Mouse (Mus musculus) layer of hippocampus, postnatal 36 days (tissue): ENCODE measurements at regions not wholly inside any gene's neighbourhood (a gene's known extent, or its start where the extent isn't known, plus 50 kb on each side); places are given as distances from the start of the nearest gene placed in this dataset.

Source experiments
- DNase-seq, 2 experiments: peaks; one replicate each; pipeline ENCODE4 v3.0.0; 2022

DNA sequence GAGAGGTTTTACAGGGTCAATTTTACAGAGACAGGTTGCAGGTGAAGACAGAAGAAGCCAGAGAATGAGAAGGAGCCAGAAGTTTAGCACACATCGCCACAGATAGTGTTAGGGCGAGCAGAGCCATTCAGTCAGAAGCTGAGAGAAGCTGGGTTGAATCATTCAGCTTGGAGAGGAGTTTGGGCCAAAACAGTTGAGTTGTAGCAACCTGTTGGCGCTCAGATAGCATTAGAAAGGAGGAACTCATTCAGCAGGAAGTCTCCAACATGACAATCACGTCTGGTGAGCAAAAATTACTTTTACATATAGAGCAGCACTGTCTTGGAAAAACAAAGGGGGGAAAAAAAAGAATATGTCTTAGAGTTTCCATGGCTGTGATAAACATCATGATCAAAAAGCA, 53.2 kb downstream of the Fam43a start:
- no peak for DNase-seq

DNA sequence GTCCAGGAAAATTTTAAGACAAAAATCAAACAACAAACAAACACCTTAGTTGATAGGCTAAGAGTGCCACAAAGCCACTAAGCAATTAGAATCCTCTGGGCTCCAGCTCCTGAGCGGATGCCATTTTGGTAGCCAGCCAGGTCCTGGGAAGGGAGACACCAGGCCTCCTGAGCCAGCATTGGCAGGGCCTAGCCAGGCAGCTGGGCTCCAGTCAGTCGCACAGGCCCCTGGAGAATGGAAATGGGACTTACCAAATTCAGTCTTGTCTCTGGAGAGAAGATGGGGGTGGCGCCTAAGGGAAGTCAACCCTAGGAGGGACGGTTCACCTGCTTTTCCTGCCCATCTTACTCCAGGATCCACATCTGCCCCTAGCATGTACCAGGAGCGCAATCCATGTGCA, 54.3 kb downstream of the Fam43a start:
- DNase-seq: peak; percentile 62 to 64

DNA sequence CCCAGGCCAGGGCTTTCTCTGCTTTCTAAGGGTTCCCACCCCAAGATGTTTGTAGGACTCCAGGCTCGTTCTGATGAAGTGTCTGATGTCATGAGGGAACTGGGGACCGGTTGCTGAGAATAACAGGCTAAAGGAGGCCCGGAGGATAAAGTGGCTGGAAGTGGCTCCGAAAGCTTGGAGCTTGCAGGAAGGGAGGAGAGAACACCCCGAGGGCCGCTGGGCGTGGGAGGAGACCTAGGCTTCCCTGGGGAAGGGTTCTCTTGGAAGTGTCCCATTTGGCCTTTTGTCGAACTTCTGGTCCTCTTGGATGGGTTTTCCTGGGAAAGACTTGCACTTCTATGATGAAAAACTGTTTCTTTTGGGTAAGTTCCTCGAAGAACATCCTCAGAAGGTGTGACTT, 54.7 kb downstream of the Fam43a start:
- DNase-seq: no peak

DNA sequence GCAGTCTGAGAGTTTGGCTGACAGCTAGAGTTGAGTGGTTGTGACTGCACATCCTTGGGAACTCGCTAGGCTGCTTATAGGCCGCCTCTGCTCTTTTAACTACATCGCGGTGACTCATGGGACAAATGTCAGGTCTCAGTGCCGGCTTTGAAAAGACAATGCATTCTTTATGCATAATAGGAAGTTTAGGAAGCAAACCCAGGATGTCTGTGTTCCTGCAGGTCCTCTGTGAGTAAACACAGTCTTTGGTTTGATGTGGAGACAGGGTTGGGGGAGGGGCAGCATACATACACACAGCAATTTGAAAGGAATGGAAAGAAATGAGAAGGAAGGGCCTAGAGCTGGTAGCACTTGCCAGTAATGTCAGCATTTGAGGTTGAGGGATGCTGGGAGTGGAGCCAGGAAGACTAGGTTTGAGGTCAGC, 56.3 kb downstream of the Fam43a start:
- no peak for DNase-seq

DNA sequence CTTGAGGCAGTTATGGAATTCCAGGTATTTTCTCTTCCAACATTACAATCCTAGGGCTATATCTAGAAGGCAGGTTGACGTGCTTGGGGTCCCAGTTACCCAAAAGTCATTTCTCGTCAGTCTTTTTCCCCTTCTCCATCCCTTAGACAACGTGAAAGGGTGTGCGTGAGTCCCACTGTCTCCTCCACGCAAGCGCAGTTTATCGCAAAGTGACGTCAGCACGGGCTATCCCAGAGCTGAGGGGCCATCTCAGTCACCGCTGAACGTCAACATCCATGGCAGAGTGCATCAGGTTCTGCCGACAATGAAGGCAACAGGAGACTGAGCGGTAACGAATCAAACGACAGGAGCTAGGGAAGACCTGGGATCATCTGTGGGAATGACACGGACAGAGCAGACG, 57.4 kb downstream of the Fam43a start:
- no peak for DNase-seq

DNA sequence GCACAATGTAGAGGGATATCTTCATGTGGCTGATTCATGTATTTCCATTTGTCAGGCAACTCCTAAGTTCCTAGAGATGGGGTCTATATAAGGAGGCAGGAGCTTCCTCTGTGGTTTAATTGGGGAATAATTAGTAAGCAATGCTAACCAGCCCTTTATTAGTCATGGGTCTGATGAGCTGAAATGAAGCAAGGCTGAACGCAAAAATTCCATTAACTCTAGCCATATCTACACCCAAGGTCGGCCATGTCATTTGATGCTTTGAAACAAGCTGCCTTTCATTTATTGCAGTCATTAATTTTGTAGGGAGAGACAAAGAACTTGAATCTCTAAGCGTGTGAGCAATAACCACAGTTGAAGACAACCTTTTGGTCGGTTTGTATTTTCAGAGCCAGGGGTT, 59.4 kb downstream of the Fam43a start:
- no peak for DNase-seq

DNA sequence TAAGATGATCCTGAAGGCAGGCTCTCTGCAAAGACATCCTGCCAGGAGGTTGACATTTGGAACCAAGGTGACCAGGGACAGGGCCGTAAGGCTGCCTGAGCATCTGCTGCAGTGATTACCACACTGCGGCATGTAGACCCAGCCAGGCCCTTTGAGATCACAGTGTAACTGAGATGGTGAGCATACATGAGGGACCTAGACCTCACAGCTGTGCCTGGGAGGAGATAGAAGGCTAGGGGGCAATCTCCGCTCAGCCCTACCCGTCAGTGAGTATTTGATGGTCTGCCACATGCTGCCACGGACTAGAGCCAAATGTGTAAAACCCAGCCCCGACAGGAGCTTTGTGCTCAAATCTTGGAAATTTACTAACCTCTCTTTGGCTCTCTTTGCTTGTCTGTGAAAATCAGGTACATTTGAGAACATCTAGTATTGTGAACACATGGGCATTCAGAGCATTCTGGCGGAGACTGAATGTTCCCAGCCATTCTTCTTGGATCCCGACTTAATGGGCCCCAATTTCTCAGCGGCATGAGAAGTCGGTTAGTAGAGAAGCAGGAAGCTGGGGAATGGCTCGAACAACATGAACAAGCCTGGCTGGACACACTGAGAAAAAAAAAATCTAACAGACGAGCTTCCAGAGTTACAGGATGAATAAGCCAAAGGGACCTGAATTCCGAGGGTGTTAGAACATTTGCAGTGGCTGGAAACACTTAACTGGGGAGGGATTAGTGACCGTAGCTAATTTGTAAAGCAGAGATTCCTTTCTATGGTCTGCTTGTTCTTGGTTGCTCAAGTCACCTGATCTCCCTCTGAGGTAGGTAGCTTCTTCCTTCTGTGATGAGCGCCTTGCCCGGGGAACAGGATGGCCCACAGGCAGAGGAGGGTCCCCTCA, 61.8 kb downstream of the Fam43a start:
- DNase-seq: peak; percentile 18 to 51

DNA sequence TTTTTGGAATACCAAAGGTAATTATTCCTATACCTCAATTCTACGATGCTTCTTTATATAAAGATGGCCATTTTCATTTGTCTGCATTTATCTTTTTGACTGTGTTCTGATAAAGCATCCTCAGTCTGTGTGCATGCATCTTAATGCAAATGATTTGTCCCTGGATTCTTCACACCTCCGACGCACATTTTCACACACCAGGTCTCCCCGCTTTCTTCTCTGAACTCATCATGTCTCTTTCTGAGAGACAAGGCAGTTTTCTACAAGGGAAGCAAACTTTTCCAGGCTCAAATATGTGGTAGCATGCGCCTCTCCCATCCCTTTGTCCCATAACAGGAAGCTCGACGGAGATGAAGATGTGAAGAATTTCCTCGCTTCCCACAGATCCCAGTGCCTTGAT, 63.5 kb downstream of the Fam43a start:
- DNase-seq: no peak

DNA sequence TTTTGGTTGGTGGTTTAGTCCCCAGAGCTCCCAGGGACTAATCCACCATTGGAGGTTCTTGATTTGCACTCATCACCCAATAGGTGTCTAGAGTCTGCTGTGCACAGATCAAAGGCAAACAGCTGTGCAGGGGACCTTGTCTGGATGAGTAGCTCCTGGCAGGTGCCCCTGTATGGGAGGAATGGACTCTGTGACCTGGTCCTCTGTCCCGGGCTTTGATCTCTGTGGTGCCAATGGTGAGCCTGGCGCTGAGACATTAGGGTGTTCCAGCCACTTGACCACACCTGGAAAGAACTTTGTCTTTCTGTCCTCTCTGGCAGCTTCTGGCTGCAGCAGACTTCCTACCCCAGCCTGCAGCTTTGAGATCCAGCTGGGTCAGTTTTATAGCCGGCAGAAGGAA, 64.4 kb downstream of the Fam43a start:
- no peak for DNase-seq

DNA sequence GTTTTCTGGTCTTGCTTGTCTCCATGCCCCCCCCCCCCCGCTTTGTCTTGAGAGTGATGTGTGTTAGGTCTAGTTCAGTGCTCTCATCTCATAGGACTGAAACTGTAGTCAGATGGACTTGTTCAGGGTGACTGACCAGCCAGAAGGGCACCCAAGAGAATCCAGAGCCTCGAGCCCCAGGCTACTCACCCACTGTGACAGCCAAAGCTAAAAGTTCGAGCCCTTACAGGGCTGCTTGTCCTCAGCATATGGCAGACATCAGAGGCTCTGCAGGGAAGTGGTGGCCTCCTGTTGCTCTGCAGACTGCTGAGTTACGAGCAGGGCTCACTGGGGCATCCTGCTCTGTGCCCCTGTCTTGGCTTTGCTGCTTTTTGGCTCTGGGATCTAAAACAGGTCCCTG, 64.9 kb downstream of the Fam43a start:
- no peak for DNase-seq

DNA sequence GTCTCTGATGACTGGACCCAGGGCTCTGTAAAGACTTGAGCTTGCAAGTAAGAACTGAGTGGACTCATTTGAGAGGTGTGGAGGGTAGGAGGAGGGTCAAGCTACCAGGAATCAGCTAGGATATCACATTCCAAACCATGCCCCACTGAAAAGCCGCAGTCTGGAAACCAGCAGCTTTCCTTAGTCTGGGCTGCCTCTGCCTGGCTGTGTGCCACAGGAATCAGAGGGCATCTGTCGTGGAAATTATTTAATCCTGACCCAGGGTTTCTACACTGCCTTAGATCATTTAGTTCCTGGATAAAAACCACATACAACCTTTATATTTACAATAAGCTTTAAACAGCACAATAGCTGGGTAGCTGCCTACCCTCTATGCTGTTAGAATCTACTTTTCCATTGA, 66.4 kb downstream of the Fam43a start:
- no peak for DNase-seq

DNA sequence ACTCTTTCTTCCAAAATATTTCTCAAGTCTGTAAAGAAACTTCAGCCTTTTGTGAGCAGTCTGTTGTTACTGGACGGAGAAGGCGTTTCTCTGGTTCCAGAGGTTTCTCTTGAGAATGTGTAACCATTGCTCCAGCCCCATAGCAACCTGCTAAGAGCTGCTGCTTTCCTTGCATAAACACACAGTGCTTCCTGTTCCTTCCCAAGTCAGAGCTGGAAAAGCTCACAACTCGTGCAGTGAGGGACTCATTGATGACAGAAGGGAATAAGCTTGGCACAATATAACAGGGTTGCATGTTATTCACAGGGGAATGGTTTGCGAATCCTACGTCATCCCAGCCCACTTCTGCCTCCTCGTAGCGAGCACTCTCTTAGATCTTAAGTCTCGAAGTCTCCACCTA, 70.4 kb downstream of the Fam43a start:
- DNase-seq: no peak

DNA sequence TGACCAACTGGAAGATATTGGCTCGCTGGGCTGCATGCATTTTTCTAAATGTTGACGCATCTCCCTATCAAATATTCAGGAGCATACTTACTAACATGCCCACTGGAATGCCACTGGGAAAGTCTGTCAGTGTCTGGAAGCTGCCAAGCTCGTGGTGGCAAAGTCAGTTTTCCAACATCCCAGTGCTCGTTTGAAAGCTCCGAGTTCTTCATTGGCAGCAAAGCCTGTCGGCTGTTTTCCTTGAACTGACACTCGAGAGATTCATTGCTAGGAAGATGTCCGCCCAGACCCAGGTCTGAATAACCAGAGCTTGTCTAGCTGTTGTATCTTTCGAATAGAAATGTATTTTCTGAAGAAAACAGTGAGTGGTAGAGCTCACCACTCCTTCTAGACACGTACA, 72.1 kb downstream of the Fam43a start:
- DNase-seq: no peak

DNA sequence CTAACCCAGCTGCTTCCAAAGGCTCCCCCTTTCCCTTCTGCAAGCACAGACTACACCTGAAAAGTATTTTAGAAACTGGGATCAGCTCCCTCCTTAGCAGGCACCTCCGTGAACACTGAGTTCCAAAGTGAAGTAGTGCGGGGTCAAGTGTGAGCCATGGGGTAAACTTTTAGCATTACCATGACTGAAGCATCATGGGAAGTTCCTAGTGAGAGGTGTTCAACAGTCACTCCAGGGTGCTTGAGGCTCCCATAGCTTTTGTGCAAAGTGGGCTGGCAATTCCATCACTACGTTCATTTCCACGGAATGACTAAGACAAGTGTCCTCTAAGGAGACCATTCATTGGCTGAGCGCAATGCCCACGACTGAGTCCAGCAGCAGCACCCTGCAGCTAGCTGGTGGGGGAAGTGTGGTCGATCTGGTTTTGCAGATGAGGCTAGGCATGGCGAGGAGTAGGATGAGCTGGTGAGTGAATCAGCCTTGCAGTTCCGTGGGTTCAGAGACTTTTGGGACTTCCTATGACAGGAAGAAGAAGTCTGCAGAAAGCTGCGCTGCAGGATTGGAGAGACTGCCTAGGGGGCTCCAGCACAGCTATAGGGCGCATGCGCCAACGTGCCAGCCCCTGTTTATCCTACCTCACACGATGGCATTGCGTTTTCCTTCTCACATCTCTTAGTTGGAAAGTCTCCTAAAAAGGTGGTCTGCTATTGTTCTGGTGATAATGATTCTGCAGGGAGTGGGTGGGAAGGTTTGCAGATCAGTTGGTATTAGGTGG, 73.4 kb downstream of the Fam43a start:
- DNase-seq: no peak

DNA sequence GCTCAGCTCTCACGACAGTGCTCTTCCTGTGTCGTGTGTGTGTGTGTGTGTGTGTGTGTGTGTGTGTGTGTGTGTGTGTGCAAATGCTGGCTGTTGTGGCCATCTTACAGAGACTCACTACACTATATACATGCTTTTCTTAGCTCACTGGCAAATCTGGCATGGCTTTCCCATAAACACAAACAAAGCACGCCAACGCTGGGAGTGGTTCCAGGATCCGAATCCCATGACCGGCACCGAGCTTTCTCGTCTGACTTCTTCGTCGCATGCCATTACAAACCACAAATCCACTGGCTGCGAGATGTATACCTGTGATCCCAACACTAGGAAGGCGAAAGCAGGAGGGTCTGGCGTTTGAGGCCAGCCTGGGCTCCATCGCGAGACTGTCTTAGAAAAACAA, 74.1 kb downstream of the Fam43a start:
- DNase-seq: no peak

DNA sequence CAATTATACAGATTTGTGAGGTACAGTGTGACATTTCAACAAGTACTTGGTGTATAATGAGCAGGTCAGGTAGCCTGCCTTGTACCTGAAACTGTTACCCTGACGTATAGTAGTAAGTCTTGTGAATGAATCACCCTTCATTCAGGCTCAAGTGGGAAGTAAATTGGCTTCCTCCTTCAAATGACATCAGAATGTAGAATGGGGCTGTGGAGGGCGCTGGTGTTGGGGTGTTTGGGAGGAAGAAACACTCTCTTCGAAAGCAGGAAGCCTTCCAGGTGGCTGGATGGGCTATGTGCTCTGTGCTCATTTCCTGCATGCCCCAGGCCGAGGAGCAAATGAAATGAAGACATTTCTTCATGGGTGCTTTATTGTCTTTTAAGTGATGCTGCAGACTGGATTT, 76.3 kb downstream of the Fam43a start:
- DNase-seq: no peak

DNA sequence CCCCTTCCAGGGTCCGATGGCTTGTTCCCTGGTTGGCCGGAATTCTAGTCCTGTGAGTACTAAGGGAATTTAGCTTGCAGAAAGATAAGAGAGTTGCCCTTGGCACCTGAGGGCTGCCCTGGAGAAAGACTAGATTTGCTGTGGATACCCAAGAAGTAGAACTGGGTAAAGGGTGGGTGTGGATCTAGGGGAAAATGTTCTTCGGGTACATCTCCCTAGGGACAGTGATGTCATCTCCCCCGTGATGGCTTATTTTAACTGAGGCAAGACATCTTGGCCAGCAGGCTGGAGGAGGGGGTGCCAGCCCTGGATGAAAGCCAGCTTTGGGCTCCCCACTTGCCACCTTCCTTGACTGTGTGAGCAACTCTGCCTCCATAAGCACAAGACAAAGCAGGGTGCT, 77.5 kb downstream of the Fam43a start:
- DNase-seq: no peak

DNA sequence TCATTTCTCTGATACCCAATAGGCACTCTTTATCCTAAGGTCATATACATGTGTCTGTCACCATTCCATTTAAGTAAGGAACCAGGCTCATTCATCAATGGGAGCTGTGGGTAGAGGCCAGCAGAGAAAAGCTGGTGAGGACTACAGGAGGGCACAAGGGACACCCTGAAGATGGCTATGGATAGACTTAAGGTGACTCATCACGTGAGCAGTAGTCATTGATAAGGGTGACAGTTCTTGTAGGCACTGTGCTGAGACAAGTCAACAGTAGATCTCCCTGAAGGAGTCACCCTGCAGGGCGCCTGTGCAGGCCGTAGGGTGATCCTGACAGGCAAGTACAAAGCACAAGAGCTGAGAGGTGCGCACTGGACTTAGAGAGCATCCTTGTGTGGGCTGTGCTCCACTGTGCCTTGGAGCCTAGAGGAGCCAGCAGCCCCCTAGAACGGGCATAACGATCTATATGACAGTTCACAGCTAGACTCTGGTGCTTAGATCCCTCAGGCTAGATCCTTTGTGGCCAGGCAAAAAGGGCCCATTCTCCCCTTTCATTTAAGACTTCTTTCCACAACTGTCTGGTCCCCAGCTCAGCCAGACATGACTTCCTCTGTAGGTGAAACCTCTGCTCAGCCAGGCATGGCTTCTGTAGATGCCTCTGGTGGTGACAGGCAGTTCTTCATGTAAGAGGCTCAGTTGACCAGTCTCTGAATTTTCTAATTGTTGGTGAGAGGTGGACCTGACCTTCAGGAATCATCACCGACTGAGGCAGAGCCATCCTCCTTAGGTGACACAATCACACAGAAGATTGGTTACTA, 78.6 kb downstream of the Fam43a start:
- no peak for DNase-seq

DNA sequence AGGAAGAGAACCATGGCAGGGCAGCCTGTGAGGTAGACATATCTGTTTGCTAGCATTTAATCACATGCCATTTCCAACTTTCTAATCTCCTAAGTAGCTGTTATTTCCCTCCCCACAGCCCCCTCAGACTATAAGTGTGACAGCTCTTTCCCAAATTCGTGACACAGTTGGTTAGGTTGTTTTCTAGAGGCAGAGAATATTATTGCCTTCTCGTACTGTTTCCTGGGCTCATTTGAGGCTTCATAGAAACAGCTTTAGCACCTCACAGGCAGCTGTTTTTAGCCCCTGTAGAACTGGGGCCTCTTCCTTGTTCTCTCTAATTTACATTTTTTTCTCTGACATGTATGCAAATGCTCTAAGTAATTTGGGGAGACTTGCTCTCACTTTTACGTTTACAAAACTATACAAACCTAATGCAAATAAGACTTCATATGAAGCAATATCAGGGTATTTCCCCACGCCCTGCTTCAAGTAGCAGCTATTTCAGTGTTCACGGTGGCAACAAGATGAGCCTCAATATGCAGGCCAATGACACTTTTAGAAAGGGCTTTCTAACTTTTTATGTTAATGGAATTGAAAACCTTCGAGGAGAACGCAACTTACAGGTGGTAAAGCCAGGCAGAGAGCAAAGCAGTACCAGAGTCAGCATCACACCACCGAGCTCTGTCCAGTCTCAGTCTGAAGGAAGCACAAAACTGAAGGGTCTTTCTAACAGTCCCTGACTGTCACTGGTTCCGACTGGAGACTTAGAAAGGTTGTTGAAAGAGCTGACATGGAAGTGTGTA, 79.4 kb downstream of the Fam43a start:
- no peak for DNase-seq

DNA sequence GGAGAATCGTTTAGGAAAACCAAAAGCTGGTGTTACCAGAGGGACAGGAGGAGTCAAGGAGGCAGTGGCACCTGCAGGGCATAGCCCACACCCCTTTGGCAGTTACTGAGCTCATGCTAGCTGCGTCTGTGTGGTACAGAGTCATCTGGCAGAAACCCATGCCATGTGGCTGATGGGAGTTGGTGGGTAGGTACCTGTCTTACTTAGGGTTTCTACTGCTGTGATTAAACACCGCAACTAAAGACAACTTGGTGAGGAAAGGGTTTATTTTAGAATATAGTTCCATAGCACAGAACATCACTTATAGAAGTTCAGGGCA, 79.9 kb downstream of the Fam43a start:
- no peak for DNase-seq

DNA sequence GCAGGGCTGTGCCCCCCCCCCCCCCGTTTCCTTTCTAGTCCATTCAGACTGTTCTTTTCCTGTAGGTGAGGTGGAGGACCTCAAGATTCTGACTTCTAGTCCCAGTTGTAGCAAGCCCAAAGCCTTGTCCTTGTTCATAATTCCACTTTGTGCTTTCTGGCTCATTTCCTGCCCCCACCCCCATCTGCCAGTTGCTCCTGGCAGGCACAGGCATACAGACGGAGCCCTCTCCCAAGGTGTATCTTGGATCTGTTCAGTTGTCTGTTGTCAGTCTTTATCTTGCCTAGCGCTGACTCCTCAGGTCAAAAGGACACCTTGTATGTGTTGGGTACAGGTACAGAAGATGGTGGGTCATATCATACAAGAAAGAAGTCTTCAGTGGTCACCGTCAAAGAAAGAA, 81.9 kb downstream of the Fam43a start:
- no peak for DNase-seq

DNA sequence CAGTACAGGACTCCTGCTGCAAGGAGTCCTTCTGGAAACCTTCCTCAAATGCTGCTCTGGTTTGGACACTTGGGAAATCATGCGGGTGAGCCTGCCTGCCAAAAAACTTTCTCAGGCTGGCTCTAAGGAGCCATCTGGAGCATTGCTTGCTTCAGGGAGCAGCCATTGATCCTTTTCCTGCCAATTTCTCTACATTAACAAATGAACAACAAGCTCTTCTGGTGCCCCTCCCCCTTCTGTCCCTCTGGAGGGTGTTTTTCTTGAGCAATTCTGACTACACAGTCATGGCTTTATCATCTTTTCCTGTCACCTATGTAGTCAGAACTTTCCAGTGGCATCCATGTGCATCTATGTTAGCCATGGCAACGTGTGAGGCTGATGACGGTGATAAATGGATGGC, 84.5 kb downstream of the Fam43a start:
- peak; percentile 36 to 50 for DNase-seq

DNA sequence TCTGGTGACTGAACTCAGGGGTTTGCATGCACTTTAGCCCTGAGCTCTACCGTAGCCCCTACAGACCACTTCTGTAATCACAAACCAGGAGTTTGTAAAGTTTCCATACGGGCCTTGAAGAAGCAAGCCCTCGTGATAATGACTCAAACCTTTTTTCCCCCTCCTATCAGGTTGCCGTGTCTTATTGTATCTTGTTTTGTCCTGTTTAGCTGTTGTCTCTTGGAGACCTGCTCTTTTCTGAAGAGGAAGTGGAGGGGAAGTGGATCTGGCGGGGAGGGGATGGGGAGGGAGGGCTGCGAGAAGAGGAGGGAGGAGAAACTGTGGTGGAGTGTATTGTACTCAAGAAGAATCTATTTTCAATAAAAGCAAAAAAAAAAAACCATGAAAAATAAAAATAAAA, 87.0 kb downstream of the Fam43a start:
- no peak for DNase-seq
